Mouse (Mus musculus) erythroblast, adult 5-6 weeks (primary cell): ENCODE measurements around the gene Tm6sf1. TPM values are rescaled to one million over a fixed set of nuclear protein-coding genes. Genes with fewer than 3 reads are reported as not detected.

ENCODE experiments used
- ATAC-seq: replicated peaks from 2 replicates; pipeline ENCODE4 v1.8.0; 2016; ENCODE audit warnings: moderate number of reproducible peaks, mild to moderate bottlenecking, moderate TSS enrichment, inconsistent platforms; ENCODE audit not compliant: poor library complexity, low FRiP score, severe bottlenecking
- total RNA-seq, 2 experiments: library from RNA; stranded (forward) in 1 of 2; stranded (reverse) in 1 of 2; fragments of 150-400 nt in 1 of 2; fragments of 200-764, 138-1000 nt in 1 of 2; gene quantifications; 2 replicates each; pipeline versions ENCODE4 v1.2.3 to v1.2.4; 2015 to 2017; ENCODE audit warnings: low replicate concordance in 2 of 2

The Tm6sf1 gene
- total RNA-seq, 2 experiments from 2014 or later, result 44.6 to 48.8 TPM

- ATAC-seq, result no peak
Measured at GRCm38 (mm10) chr7:81875372-81875771, 16.6 kb downstream of the Tm6sf1 start.

DNA sequence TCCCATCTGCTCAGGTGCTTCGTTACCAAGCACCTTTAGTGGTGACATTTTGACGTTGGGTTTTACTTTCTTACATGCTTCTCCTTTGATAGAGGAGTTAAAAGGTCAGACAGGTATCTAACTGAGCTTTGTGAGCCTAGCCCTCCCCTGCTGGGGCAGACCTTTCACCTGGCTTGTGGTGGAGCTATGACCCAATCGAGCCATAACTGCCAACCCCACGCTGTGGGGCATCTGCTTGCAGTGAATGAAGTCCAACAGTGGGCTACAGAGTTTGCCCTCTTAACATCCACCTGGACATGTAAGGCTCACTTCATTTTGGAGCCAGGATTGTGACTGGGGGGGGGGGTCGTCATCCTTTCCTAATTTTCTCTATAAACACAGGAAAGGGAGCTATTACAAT, 21.5 kb downstream of the Tm6sf1 start:
- no peak for ATAC-seq

DNA sequence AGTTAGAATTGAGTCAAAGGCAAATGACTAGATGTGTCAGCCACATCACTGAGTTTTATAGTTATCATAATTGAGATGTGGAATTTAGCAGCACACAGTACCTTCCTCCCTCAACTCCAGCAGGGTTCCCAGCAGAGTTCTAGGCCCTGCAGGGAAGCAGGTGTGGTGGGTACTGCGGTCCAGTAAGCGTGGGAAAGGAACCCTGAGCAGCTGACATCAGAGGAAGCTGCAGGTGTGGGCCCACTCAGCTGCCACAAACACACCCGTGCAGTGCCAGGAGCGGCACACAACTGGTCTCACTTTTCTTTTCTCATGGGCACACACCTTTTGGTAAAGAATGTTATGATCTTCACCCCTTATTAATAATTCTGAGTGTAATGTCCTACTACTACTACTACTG, 22.0 kb downstream of the Tm6sf1 start:
- ATAC-seq, result no peak

DNA sequence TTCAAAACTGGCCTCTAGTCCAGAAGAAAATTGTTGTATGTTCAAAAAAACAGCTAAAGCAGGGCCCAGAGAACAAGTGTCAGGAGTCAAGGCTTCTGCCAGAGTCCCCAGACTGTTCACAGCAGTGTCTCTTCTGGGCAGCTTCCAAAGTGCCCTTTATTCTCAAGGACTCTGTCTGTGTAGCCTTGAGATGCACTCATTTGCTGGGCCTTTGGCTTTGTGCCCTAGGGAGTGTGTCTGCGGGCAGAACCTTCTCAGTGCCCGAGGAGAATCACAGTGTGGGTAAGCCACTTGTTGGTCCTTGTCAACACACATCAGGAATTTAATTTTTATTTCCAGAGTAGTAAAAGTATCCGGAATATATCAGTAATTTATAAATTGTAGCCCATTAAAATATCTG, 22.8 kb downstream of the Tm6sf1 start:
- ATAC-seq, result no peak

- ATAC-seq, result no peak
Measured at GRCm38 (mm10) chr7:81885128-81885527, 26.3 kb downstream of the Tm6sf1 start.

DNA sequence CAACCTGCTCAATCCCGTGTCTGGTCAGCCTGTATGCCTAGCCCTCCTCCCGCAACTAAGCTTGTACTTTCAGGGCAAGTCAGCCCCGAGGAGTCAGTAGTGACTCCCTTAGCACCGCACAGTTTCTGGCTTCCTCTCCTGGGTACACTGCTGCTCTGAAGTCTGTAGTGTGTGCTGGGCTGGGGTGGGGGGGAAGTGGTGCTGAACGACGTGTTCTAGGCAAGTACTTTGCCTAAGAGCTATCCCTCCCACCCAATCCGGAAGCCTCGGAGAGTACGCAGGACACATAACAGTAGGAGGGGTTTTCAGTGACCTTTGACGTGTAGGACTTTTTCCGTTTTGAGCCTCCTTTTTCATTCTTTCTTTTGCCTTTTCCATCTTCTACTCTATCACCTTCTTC, 40.6 kb downstream of the Tm6sf1 start:
- ATAC-seq, result no peak

GRCm38 (mm10) chr7:81904094-81904493, 45.3 kb downstream of the Tm6sf1 start:
- no peak for ATAC-seq

- ATAC-seq, result no peak
Measured at GRCm38 (mm10) chr7:81904926-81905325, 46.1 kb downstream of the Tm6sf1 start.

DNA sequence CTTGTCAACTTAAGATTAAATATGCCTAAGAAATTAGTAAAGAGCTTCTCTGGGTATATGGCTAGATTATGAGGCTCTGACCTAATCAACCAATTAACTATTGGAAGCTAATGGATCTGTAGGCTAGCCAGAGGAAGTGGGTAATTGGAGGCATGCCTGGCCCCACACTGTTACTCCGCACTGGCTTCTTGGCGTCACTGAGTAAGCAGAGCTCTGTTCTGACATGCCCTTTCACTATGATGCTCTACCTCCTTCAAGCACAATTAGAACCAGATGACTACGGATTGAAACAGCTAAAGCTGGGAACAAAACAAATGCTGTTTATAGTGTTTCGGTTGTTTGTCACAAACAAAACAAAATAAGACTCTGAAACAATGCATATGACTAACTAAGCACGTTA, 59.5 kb downstream of the Tm6sf1 start:
- no peak for ATAC-seq

DNA sequence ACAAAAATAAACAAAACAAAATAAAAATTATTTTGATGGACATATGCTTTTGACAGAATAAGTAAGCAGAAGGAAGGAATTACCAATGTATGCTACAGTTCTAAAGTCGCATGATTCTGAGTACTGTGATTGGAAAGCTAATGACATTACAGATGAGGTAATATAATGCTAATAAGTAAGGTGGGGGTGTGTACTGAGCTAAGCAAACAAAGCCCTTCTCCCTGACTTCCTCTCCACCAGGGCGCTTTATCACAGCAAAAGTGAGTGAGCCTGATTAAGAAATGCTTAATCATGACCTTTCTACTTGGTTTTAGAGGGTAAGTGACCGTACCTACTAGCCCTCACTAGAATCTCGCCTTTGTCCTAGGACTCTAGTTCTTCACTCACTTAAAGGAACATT, 61.5 kb downstream of the Tm6sf1 start:
- no peak for ATAC-seq

DNA sequence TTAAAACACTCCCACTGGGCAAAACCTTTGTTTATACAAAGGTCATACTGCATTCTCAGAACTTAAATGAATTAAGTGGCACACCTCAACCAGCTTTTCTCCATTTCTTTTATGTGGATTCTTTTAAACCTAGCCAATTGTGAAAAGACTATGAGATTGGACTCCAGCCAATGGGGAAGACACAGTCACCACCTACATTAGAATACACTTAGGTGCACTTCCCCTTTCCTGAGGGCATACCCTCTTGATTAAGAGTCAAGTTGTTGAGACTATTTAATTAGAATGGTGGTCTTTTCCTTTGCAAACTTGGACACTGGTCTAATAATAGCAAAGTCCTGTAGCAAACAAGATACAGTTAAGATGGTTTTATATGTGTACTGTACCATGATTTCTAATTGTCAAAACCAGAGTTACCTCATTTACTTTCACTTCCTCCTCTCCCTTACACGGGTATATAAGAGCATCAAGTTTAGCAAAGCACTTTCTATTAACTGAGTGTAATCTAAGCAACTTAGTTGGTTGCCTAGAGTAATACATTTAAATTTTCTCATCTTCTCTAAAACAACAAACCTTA, 62.7 kb downstream of the Tm6sf1 start:
- no peak for ATAC-seq

- no peak for ATAC-seq
Measured at GRCm38 (mm10) chr7:81928998-81929397, 70.2 kb downstream of the Tm6sf1 start.

DNA sequence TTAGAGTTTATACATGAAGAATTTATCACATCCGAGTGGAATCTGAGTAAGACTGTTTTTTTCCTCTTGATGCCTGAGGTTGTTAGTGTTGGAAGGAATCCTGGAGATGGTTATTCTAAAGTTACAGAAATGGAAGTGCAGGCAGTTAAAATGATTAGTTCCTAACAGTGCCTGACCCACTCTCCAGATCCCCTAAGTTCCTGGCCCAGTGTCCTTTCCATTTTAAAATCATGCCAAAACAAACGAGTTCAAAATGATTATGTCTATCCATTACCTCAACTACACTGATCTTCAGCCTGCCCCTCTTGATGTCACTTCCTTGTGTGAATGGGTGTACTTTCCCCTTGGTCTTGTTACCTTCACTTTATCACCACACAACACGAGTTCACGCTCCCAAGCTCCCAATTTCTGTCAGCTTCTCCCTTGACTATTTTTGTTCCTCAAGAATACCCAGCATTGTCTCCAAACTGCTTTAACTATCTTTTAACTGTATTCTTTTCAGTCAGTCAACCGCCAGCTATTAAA, 73.8 kb downstream of the Tm6sf1 start:
- ATAC-seq, result no peak

DNA sequence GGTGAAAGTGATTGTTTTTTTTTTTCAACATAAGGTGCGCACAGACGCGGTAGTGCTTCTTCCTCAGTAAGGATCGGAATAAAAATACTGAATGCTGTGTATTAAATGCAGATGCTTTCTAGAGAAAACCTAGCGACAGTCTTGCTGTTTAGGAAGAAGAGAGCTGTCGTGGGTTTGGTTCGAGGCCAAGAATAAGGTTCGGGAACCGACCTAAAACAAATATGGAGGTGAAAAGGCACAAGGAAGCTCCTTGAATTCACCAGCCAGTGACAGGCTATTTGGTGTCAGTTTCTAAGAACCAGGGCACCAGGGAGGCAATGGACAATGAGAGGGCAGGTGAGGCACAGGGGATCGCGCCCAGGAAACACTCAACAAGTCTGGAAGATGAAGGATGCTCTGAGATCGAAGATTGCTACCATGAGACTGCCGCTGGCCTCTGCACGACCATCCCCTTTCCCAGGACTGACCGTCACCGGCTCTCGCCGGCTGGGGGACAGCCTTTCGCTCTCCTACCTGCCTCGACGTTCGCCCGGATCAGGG, 74.3 kb downstream of the Tm6sf1 start:
- no peak for ATAC-seq

- no peak for ATAC-seq
Measured at GRCm38 (mm10) chr7:81933601-81934266, 74.9 kb downstream of the Tm6sf1 start.

Other genes with a start within 250 kb of the Tm6sf1 start
- gene Homer2, start 151.5 kb upstream of the Tm6sf1 start, total RNA-seq (2015; ENCODE audit: low replicate concordance), result not detected in 2 replicates
- gene Homer2, start 151.5 kb upstream of the Tm6sf1 start, total RNA-seq (2017; ENCODE audit: low replicate concordance), result 0.56 TPM in 1 of 2 replicates, not detected in the other
- 66.9 and 73.1 TPM in 2 replicates for gene Ramac, start 96.1 kb upstream of the Tm6sf1 start, total RNA-seq (2015; ENCODE audit: low replicate concordance)
- 76.3 and 79.9 TPM in 2 replicates for gene Ramac, start 96.1 kb upstream of the Tm6sf1 start, total RNA-seq (2017; ENCODE audit: low replicate concordance)
- 29.3 TPM in 1 of 2 replicates, not detected in the other for gene 3110040N11Rik, start 69.5 kb upstream of the Tm6sf1 start, total RNA-seq (2015; ENCODE audit: low replicate concordance)
- gene 3110040N11Rik, start 69.5 kb upstream of the Tm6sf1 start, total RNA-seq (2017; ENCODE audit: low replicate concordance), result 0.51 and 28.7 TPM in 2 replicates
- 12.7 and 16.9 TPM in 2 replicates for gene Btbd1, start 29.6 kb upstream of the Tm6sf1 start, total RNA-seq (2015; ENCODE audit: low replicate concordance)
- 23.1 and 39.8 TPM in 2 replicates for gene Btbd1, start 29.6 kb upstream of the Tm6sf1 start, total RNA-seq (2017; ENCODE audit: low replicate concordance)
- gene Gm10160, start 3.2 kb upstream of the Tm6sf1 start, total RNA-seq (2015; ENCODE audit: low replicate concordance), result not detected in 2 replicates
- not detected in 2 replicates for gene Gm10160, start 3.2 kb upstream of the Tm6sf1 start, total RNA-seq (2017; ENCODE audit: low replicate concordance)
- gene Hdgfl3, start 75.5 kb downstream of the Tm6sf1 start, total RNA-seq (2015; ENCODE audit: low replicate concordance), result not detected in 2 replicates
- gene Hdgfl3, start 75.5 kb downstream of the Tm6sf1 start, total RNA-seq (2017; ENCODE audit: low replicate concordance), result 0.28 TPM in 1 of 2 replicates, not detected in the other
- gene Bnc1, start 133.3 kb downstream of the Tm6sf1 start, total RNA-seq (2015; ENCODE audit: low replicate concordance), result not detected in 2 replicates
- not detected in 2 replicates for gene Bnc1, start 133.3 kb downstream of the Tm6sf1 start, total RNA-seq (2017; ENCODE audit: low replicate concordance)